Comparison of ENCODE assay signal across 8 mouse cellular contexts in the genomic region with DNA sequence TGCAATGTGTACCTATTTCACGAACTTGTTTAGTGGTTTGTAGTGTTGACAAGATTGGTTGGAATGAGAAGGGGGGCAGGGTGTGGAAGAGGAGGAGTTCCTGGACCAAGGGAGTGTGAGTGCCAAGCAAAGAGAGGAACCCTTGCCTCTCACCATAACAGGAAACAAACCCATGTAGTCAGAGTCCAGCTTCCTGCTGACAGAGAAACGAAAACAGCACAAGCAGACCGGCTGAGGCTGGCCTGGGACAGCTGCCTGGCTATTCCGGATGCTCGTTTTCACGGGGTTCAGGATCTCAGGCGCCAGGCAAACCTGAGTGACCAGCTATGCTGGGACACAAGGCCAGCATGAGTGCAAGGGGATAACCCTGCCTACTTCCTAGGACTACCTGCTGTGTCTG.
DNase-seq lines count a peak whose midpoint lies in the region; ATAC-seq lines count a peak whose summit lies in the region.

No protein-coding gene starts in this region.

- peak; percentile 74 for ATAC-seq in cerebellum, adult (ENCODE audit: insufficient number of reproducible peaks, low FRiP score, low TSS enrichment)
- peak; percentile 70 for ATAC-seq in heart, embryonic 14.5 days (ENCODE audit: insufficient number of reproducible peaks, insufficient read depth, low FRiP score, low read depth)
- ATAC-seq in liver, embryonic 11.5 days (replicated peaks; ENCODE audit: low FRiP score) = no peak
- ATAC-seq in midbrain, embryonic 13.5 days = no peak

- 62% methylated on average over 7 of the region's 7 CpGs for WGBS in heart, embryonic 14.5 days
- WGBS in liver, embryonic 11.5 days = 42% methylated on average over 7 of the region's 7 CpGs
- 90% methylated on average over 7 of the region's 7 CpGs for WGBS in midbrain, embryonic 13.5 days

- H3K36me3 ChIP-seq in heart, embryonic 14.5 days (ENCODE audit: control insufficient read depth, insufficient read depth, low read length) = no peaks in the 10 kb centered on the region
- H3K36me3 ChIP-seq in liver, embryonic 11.5 days (ENCODE audit: control insufficient read depth, insufficient read depth, low read length) = no peaks in the 10 kb centered on the region
- no peaks in the 10 kb centered on the region for H3K36me3 ChIP-seq in midbrain, embryonic 13.5 days

- H3K9ac ChIP-seq in heart, embryonic 14.5 days (ENCODE audit: low read length) = no peak overlapping the region
- H3K9ac ChIP-seq in liver, embryonic 11.5 days (ENCODE audit: low read depth, low read length) = no peak overlapping the region
- H3K9ac ChIP-seq in midbrain, embryonic 13.5 days (replicated peaks) = no peak overlapping the region

- DNase-seq in cerebellum, postnatal 10 days = no peak
- DNase-seq in adrenal gland, postnatal 36 days = peak; percentile 45 to 59
- no peak for DNase-seq in liver, embryonic 11.5 days (ENCODE audit: low spot score)
- no peak for DNase-seq in right cerebral cortex, postnatal 36 days (ENCODE audit: low spot score in 2 of 2)
- DNase-seq in natural killer cell, adult 2 months (ENCODE audit: low spot score in 2 of 2) = no peak

- H3K4me2 ChIP-seq in heart, embryonic 14.5 days (ENCODE audit: low read length) = no peak overlapping the region
- H3K4me2 ChIP-seq in liver, embryonic 11.5 days = no peak overlapping the region
- H3K4me2 ChIP-seq in midbrain, embryonic 13.5 days (replicated peaks) = no peak overlapping the region

- peak overlapping the region; percentile 73 to 81 for H3K27ac ChIP-seq in heart, embryonic 14.5 days (replicated peaks in 1 of 2; ENCODE audit: control insufficient read depth in 1 of 2, insufficient read depth in 1 of 2, low read depth in 2 of 2, low read length in 2 of 2)
- H3K27ac ChIP-seq in liver, embryonic 11.5 days (ENCODE audit: low read depth, low read length) = peak overlapping the region; percentile 16; the same call in 1 of the 2 replicates
- no peak overlapping the region for H3K27ac ChIP-seq in midbrain, embryonic 13.5 days

- no peaks in the 10 kb centered on the region for H3K9me3 ChIP-seq in heart, embryonic 14.5 days (ENCODE audit: control insufficient read depth, low read length)
- H3K9me3 ChIP-seq in liver, embryonic 11.5 days (ENCODE audit: control insufficient read depth, low read length) = no peaks in the 10 kb centered on the region
- H3K9me3 ChIP-seq in midbrain, embryonic 13.5 days = no peaks in the 10 kb centered on the region

- H3K4me3 ChIP-seq in heart, embryonic 14.5 days (ENCODE audit: control insufficient read depth in 1 of 2, insufficient read depth in 1 of 2, low read depth in 1 of 2, low read length in 2 of 2) = no peak overlapping the region
- no peak overlapping the region for H3K4me3 ChIP-seq in liver, embryonic 11.5 days (ENCODE audit: low read depth, low read length)
- H3K4me3 ChIP-seq in midbrain, embryonic 13.5 days (replicated peaks) = no peak overlapping the region

- peaks cover 19% of the 10 kb centered on the region in 2 experiments for H3K4me1 ChIP-seq in heart, embryonic 14.5 days (ENCODE audit: control insufficient read depth in 2 of 2, insufficient read depth in 2 of 2, low read length in 2 of 2)
- no peaks in the 10 kb centered on the region; the same call in 1 of the 2 replicates for H3K4me1 ChIP-seq in liver, embryonic 11.5 days (replicated peaks; ENCODE audit: control insufficient read depth, insufficient read depth, low read length)
- peaks cover 10% of the 10 kb centered on the region; the same call in 1 of the 2 replicates for H3K4me1 ChIP-seq in midbrain, embryonic 13.5 days (replicated peaks)

- no peaks in the 10 kb centered on the region for H3K27me3 ChIP-seq in heart, embryonic 14.5 days (ENCODE audit: control insufficient read depth, insufficient read depth, low read length)
- no peaks in the 10 kb centered on the region for H3K27me3 ChIP-seq in liver, embryonic 11.5 days (replicated peaks; ENCODE audit: control insufficient read depth, insufficient read depth, low read length)
- H3K27me3 ChIP-seq in midbrain, embryonic 13.5 days = no peaks in the 10 kb centered on the region

Comparison
In these comparisons a context has a peak if more than half of its experiments do, and no peak if none do; other contexts are left out.
1. ATAC-seq: peak in cerebellum, adult (single experiment) and heart, embryonic 14.5 days (single experiment); none in liver, embryonic 11.5 days (single experiment) and midbrain, embryonic 13.5 days (single experiment).
2. DNase-seq: peak in adrenal gland, postnatal 36 days (2 of 2); none in cerebellum, postnatal 10 days (0 of 2), liver, embryonic 11.5 days (single experiment), right cerebral cortex, postnatal 36 days (0 of 2) and natural killer cell, adult 2 months (0 of 2).